Mouse (Mus musculus) adrenal gland (tissue): ENCODE data around the gene Itfg1.

ENCODE experiments used
- intact Hi-C: fragments of 180-260 bp; cut with DNase I; formaldehyde crosslinking; loops from one replicate; pipeline ENCODE4 v1.15.1; 2025
- microRNA-seq, 2 experiments: library from miRNA; unstranded; fragments of <30 nt; microRNA quantifications; one replicate each; pipeline ENCODE4; 2019

Gene Itfg1

DNA sequence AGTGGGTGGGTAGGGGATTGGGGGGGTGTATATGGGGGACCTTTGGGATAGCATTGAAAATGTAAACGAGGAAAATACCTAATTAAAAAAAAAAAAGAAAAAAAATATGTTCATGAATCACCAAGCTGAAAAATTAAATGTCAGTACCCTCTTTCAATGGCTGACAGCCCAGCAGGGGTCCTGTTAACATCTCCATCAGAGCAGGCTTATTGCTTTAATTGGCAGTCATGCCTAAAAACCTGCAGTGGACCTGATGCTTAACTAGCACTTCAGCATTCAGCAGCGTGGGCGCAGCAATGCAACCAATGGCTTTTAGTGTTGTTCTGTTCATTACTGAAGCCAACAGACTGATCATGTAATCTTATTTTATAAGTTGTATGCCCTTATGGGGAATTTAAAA, 60.6 kb downstream of the Itfg1 start:
- intact Hi-C loops, result no loop called here

DNA sequence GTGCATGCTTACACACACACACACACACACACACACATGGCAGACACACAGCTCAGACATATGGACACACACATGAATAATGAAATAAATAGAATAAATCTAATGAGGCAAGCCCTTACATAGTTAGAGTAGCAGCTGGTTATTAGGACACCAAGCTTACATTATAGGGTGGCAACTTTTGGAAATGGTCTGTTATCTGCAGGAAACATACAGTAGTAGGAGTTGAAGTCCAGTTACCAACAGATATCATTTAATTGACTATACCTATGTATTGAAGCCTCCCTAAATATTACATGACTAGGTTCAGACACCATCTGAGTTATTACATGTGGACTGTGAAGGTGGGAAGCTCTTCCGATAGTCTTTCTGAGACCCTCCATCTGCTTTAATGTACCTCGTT, 95.7 kb downstream of the Itfg1 start:
- intact Hi-C loops, result no loop called here

DNA sequence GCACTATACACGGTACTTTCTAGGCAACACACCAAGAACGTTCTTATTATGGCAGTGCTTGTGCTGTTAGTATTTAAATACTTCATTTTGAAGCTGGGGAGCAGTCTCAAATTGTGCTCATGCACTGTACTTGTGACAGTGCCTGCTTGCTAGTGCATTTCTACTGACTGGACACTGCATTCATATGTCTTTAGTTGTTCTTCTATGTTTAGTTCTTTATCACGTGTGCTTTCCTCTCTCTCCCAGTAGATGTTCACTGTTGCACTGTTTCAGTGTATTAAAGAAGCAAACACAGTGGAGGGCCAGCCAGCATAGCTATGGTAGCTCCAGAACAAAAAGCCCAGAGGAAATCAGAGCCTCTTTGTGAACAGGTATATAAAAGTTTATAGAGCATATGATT, 110.2 kb downstream of the Itfg1 start:
- intact Hi-C loops, result no loop called here

DNA sequence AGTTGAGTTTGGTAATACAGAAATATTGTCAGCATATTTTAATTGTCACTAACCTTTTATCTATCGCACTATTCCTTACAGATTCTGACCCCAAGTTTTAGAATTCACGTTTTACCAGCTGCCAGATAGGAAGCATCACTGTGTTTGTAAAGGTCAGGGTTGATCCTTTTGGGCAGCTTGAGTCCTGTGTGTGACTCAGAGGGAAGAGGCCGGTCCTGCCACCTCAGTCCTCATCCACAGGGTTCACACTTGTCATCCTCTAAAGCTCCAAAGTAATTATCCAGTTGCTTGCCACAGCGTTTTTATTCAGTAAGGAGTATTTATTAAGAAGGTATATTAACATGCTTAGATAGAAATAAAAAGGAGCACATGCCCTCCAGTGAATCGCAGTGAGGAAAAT, 123.5 kb downstream of the Itfg1 start:
- intact Hi-C loops, result no loop called here

DNA sequence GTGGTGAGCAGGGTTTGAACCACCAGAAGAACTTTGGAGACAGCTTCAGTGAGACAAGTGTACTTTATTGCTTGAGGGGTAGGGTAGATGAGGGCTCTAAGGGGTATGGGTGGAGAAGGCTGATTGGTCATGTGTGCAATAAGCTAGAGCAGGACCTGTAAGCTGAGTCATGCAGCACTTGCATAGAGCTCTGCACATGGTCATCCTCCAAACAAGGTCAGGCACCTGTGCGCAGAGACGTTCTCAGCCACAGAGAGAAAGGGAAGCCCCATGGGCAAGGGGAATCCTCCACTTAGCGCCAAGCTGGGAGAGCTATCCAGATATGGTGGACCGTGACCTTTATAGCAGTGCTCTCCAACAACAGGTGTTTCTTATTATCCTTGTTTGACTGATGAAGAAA, 124.0 kb downstream of the Itfg1 start:
- intact Hi-C loops, result no loop called here

DNA sequence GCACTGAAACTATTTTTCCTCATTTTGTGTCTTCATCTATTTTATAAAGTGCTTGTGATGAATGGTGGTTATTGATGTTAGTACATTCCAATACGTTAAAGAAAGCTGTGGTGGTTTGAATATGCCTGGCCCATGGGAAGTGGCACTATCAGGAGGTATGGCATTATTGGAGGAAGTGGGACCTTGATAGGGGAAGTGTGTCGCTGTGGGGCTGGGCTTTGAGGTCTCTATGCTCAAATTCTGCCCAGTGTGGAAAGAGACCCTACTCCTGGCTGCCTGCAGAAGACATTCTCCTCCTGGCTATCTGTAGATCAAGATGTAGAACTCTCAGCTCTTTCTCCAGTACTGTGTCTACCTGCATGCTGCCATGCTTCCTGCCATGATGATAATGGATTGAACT, 133.7 kb downstream of the Itfg1 start:
- intact Hi-C loops, result no loop called here

DNA sequence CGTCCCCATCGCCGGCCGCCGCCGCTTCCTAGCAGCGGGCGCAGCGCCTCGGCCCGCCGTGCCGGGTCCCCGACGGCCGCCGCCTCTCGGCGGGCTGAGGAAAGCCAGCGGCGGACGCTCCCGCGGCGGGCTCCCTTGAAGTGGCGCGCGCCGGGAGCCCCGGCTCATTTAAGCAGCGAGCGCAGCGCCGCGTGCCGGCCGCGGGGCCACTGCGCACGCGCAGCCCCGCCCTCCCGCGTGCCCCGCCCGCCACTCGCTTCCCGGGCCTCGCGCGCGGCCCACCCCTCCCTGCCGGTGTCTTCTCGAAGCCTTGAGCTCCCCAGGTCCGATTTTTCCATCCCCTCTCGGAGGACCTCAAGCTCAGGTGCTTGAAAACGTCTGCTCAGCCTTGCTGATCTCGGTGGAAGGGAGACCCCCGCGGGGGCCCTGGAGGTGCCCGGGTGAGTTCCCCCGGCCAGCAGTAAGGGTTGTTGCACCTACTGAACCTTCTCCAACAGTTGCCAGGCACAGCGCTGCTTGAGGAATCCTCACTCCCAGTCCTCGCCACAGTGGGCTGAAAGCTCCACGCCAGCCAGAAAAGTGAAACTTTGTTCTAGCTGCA, 139.9 kb downstream of the Itfg1 start, which contains the start of gene Neto2:
Neto2 (minus strand) TSS at position 174 of the 601 bp plus-strand sequence.
- intact Hi-C loops, result no loop called here

DNA sequence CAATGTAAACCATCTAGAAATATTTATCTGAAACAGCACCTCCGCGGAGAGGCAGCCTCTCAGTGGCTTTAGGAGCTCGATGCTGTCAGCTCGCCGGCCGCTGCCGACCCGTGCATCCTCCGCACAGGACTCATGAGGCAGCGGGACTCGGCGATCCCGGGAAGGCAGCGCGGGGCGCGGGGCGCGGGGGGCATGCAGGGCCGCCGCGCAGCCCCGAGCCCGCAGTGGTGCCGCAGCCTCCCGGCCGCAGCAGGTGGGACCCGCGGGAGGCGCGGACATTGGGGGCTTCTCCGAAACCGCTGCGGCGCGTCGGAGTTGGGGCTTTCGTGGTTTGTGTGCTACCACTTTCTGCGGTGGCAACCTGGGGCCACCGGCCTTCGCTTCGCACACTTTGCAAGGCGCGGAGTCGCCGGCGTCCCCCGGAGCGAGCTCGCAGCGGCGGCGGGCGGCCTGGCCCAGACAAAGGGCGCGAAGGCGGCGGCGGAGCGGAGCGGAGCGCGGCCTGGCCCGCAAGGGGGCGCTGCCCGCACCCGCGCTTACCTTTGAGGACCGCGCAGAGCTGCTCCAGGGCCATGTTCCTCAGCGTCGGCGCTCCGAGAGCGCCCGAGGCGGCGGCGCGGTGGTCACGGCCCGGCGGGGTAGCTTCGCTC, 140.5 kb downstream of the Itfg1 start:
- intact Hi-C loops, result no loop called here

DNA sequence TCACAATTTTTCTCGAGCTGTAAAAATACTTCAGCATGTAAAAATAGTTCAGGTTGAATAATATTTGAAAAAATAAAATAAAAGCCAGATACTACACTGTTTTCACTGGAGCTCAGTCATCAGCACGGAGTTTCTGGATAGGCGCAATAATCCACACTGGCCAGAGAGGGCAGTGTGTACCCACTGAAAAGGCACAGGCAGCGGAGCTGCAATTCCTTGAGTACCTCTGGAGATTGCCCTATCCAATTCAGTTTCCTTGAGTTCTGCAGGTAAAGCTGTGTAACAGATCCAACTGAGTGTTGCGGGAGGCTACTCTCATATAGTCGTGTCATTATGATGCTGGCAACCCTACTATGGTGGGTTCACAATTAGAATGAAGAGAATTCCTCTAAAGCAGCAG, 141.7 kb downstream of the Itfg1 start:
- intact Hi-C loops, result loop anchor here (2.0 kb wide), 1 partner anchor 886 kb away; no protein-coding TSS in a partner anchor

Small RNA genes within 50 kb of the gene (microRNA-seq; reads per million reads assigned to microRNA genes)
- 0 to 0.12 reads per million in 2 experiments for gene Mir8109
